Mouse (Mus musculus) right cerebral cortex, postnatal 10 days (tissue): ENCODE measurements around the gene Il2rb.
A peak's percentile ranks its signal among the peaks of the same experiment; 100 is the strongest.

ENCODE experiments used
- DNase-seq, 2 experiments: peaks; one replicate each; pipeline ENCODE4 v3.0.0; 2021; ENCODE audit warnings: low spot score in 2 of 2

Gene Il2rb

GRCm38 (mm10) chr15:78520112-78520715, 25.1 kb upstream of the Il2rb start:
- no peak for DNase-seq

GRCm38 (mm10) chr15:78518221-78518620, 23.1 kb upstream of the Il2rb start:
- no peak for DNase-seq

GRCm38 (mm10) chr15:78515759-78516158, 20.7 kb upstream of the Il2rb start:
- no peak for DNase-seq

GRCm38 (mm10) chr15:78514393-78515146, 19.5 kb upstream of the Il2rb start:
- peak; percentile 82 to 87 for DNase-seq

GRCm38 (mm10) chr15:78513019-78513418, 17.9 kb upstream of the Il2rb start:
- no peak for DNase-seq

GRCm38 (mm10) chr15:78511951-78512350, 16.9 kb upstream of the Il2rb start:
- no peak for DNase-seq

- no peak for DNase-seq
Observed at GRCm38 (mm10) chr15:78510736-78511135, 15.7 kb upstream of the Il2rb start.

- DNase-seq: no peak
Observed at GRCm38 (mm10) chr15:78510121-78510576, 15.1 kb upstream of the Il2rb start.

GRCm38 (mm10) chr15:78509297-78509899, 14.3 kb upstream of the Il2rb start:
- DNase-seq: no peak

- no peak for DNase-seq
Observed at GRCm38 (mm10) chr15:78508443-78508842, 13.4 kb upstream of the Il2rb start.

- DNase-seq: no peak
Observed at GRCm38 (mm10) chr15:78505541-78505940, 10.5 kb upstream of the Il2rb start.

- DNase-seq: no peak
Observed at GRCm38 (mm10) chr15:78504816-78505215, 9.7 kb upstream of the Il2rb start.

GRCm38 (mm10) chr15:78504013-78504412, 8.9 kb upstream of the Il2rb start:
- DNase-seq: no peak

GRCm38 (mm10) chr15:78502437-78503132, 7.5 kb upstream of the Il2rb start:
- no peak for DNase-seq

- DNase-seq: no peak
Observed at GRCm38 (mm10) chr15:78493401-78494010, 1.6 kb downstream of the Il2rb start.

- no peak for DNase-seq
Observed at GRCm38 (mm10) chr15:78491301-78491700, 3.8 kb downstream of the Il2rb start.

- no peak for DNase-seq
Observed at GRCm38 (mm10) chr15:78489906-78490305, 5.2 kb downstream of the Il2rb start.

GRCm38 (mm10) chr15:78489248-78489647, 5.8 kb downstream of the Il2rb start:
- DNase-seq: no peak

- DNase-seq: no peak
Observed at GRCm38 (mm10) chr15:78487066-78487465, 8.0 kb downstream of the Il2rb start.

- DNase-seq: no peak
Observed at GRCm38 (mm10) chr15:78486564-78486963, 8.5 kb downstream of the Il2rb start.

GRCm38 (mm10) chr15:78483311-78483710, 11.8 kb downstream of the Il2rb start:
- DNase-seq: no peak

- DNase-seq: no peak
Observed at GRCm38 (mm10) chr15:78482518-78482917, 12.6 kb downstream of the Il2rb start.
